Mouse (Mus musculus): ENCODE data around the gene Pfkfb3.
A peak's percentile ranks its signal among the peaks of the same experiment; 100 is the strongest.

Gene Pfkfb3

GRCm38 (mm10) chr2:11553471-11554400 is at the start of gene Pfkfb3:
Pfkfb3 (minus strand) TSS chr2:11554077.
- peak; percentile 88 to 95 for DNase-seq (ENCODE audit: inconsistent age in 2 of 2, low spot score in 1 of 2)

GRCm38 (mm10) chr2:11602506-11603489 is 48.9 kb upstream of the Pfkfb3 start:
- peak; percentile 95 to 99 for DNase-seq (ENCODE audit: inconsistent age in 2 of 2, low spot score in 1 of 2)

GRCm38 (mm10) chr2:11601795-11602194 is 47.9 kb upstream of the Pfkfb3 start:
- DNase-seq (ENCODE audit: inconsistent age in 2 of 2, low spot score in 1 of 2), result no peak

GRCm38 (mm10) chr2:11597906-11598305 is 44.0 kb upstream of the Pfkfb3 start:
- no peak for DNase-seq (ENCODE audit: inconsistent age in 2 of 2, low spot score in 1 of 2)

GRCm38 (mm10) chr2:11596690-11597089 is 42.8 kb upstream of the Pfkfb3 start:
- DNase-seq (ENCODE audit: inconsistent age in 2 of 2, low spot score in 1 of 2), result peak; percentile 19 to 65

GRCm38 (mm10) chr2:11587996-11588395 is 34.1 kb upstream of the Pfkfb3 start:
- DNase-seq (ENCODE audit: inconsistent age in 2 of 2, low spot score in 1 of 2), result no peak

GRCm38 (mm10) chr2:11579399-11579798 is 25.5 kb upstream of the Pfkfb3 start:
- peak in 1 of 2 experiments; percentile 27 for DNase-seq (ENCODE audit: inconsistent age in 2 of 2, low spot score in 1 of 2)

GRCm38 (mm10) chr2:11578187-11578586 is 24.3 kb upstream of the Pfkfb3 start:
- DNase-seq (ENCODE audit: inconsistent age in 2 of 2, low spot score in 1 of 2), result no peak

- no peak for DNase-seq (ENCODE audit: inconsistent age in 2 of 2, low spot score in 1 of 2)
Observed at GRCm38 (mm10) chr2:11573684-11574083, 19.8 kb upstream of the Pfkfb3 start.

GRCm38 (mm10) chr2:11571004-11571535 is 17.2 kb upstream of the Pfkfb3 start:
- peak; percentile 68 to 79 for DNase-seq (ENCODE audit: inconsistent age in 2 of 2, low spot score in 1 of 2)

GRCm38 (mm10) chr2:11568471-11568870 is 14.6 kb upstream of the Pfkfb3 start:
- peak; percentile 74 to 88 for DNase-seq (ENCODE audit: inconsistent age in 2 of 2, low spot score in 1 of 2)

GRCm38 (mm10) chr2:11567781-11568362 is 14.0 kb upstream of the Pfkfb3 start:
- peak in 1 of 2 experiments; percentile 77 for DNase-seq (ENCODE audit: inconsistent age in 2 of 2, low spot score in 1 of 2)

GRCm38 (mm10) chr2:11566898-11567297 is 13.0 kb upstream of the Pfkfb3 start:
- DNase-seq (ENCODE audit: inconsistent age in 2 of 2, low spot score in 1 of 2), result no peak

GRCm38 (mm10) chr2:11566241-11566640 is 12.4 kb upstream of the Pfkfb3 start:
- DNase-seq (ENCODE audit: inconsistent age in 2 of 2, low spot score in 1 of 2), result no peak

GRCm38 (mm10) chr2:11564768-11565167 is 10.9 kb upstream of the Pfkfb3 start:
- no peak for DNase-seq (ENCODE audit: inconsistent age in 2 of 2, low spot score in 1 of 2)

- DNase-seq (ENCODE audit: inconsistent age in 2 of 2, low spot score in 1 of 2), result peak; percentile 51 to 69
Observed at GRCm38 (mm10) chr2:11563256-11563655, 9.4 kb upstream of the Pfkfb3 start.

GRCm38 (mm10) chr2:11558654-11559053 is 4.8 kb upstream of the Pfkfb3 start:
- no peak for DNase-seq (ENCODE audit: inconsistent age in 2 of 2, low spot score in 1 of 2)

- DNase-seq (ENCODE audit: inconsistent age in 2 of 2, low spot score in 1 of 2), result no peak
Observed at GRCm38 (mm10) chr2:11557244-11557643, 3.4 kb upstream of the Pfkfb3 start.

- no peak for DNase-seq (ENCODE audit: inconsistent age in 2 of 2, low spot score in 1 of 2)
Observed at GRCm38 (mm10) chr2:11555316-11555715, 1.4 kb upstream of the Pfkfb3 start.

GRCm38 (mm10) chr2:11552966-11553451 is 868 bp downstream of the Pfkfb3 start:
- peak; percentile 68 to 90 for DNase-seq (ENCODE audit: inconsistent age in 2 of 2, low spot score in 1 of 2)

Measured in adrenal gland, adult (tissue).